Mouse (Mus musculus): ENCODE data around the gene Cct7.

Gene Cct7

DNA sequence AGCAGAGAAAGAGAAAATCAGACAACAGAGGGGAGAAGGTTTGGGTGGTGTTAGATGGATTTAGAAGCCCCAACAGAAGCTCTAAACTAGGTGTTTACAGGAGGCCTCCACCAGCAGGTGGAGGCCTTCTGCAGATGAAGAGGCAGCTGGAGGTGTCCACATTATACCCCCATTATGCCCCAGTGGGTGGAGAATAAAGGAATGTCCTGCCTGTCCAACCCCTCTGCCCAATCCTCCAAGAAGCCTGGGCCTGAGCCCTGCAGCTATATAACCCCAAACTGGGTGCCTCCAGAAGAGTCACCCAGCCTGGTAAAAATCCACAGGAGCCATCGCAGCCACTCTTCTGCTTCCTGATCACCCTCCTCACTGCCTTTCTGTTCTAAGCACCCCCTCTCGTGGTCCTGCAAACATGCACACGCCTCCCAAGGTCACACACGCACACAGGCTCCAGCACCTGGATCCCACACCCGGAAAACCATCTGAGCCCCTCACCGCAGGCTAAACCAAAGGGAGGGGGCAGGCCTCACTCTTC lies 50.3 kb downstream of the Cct7 start:
- in situ Hi-C loops (cut with MboI, MseI) = no loop called here

GRCm38 (mm10) chr6:85502103-85502910 lies 51.0 kb downstream of the Cct7 start:
- in situ Hi-C loops (cut with MboI, MseI) = no loop called here

- in situ Hi-C loops (cut with MboI, MseI) = no loop called here
These were observed 51.6 kb downstream of the Cct7 start, which contains the start of gene Fbxo41 for GRCm38 (mm10) chr6:85502911-85503250. TSS of gene Fbxo41 (minus strand) at chr6:85502994.

- in situ Hi-C loops (cut with MboI, MseI) = no loop called here
These were observed 53.6 kb downstream of the Cct7 start for GRCm38 (mm10) chr6:85504908-85505307.

GRCm38 (mm10) chr6:85508602-85509001 lies 57.3 kb downstream of the Cct7 start:
- in situ Hi-C loops (cut with MboI, MseI) = no loop called here

DNA sequence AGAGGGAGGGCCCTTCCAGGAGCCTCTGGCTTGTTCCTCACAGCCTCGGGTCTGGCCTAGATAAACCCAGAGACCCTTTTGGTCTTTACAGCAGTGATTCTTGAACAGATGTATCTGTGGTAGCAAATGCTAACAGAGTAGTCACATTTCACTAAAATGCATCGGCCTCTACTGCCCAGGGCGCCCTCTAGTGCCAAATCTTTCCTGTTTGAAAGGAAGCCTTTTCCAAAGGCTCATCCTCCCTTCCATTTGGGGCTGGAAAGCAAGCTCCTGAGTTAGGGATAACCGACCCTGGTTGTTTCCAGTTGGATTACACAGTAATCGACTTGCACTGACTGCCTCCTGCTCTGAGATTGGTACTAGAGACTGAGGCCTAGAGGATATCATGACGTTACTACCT lies 59.2 kb downstream of the Cct7 start:
- in situ Hi-C loops (cut with MboI, MseI) = no loop called here

- in situ Hi-C loops (cut with MboI, MseI) = no loop called here
These were observed 60.2 kb downstream of the Cct7 start for GRCm38 (mm10) chr6:85511286-85512055.

DNA sequence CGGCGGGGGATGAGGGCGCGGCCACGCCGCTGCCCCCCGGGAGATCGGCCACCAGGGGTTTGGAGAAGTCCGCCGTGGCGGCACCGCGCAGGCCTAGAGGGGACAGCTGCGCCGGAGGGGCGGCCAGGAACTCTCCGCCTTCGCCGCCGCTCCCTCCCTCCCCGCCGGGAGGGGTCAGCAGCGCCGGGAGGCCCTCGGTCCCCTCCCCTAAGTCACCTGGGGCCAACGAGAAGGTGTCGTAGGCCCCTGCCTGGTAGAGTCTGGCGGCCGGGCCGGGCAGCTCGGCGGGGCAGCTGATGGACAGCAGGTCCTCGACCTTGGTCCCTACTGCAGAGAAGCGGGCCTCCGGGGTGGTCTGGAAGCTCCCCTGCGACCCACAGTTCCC lies 60.7 kb downstream of the Cct7 start:
- in situ Hi-C loops (cut with MboI, MseI) = no loop called here

- in situ Hi-C loops (cut with MboI, MseI) = no loop called here
These were observed 61.5 kb downstream of the Cct7 start for GRCm38 (mm10) chr6:85512577-85513530.

GRCm38 (mm10) chr6:85513531-85513910 lies 62.2 kb downstream of the Cct7 start, which contains the start of gene Egr4:
TSS of gene Egr4 (minus strand) at chr6:85513589.
- in situ Hi-C loops (cut with MboI, MseI) = no loop called here

GRCm38 (mm10) chr6:85515941-85516340 lies 64.6 kb downstream of the Cct7 start:
- in situ Hi-C loops (cut with MboI, MseI) = no loop called here
